Mouse (Mus musculus) lung, adult 2 months (tissue): ENCODE data around the gene Kmt2a. TPM values are rescaled to one million over a fixed set of nuclear protein-coding genes. Genes with fewer than 3 reads are reported as not detected.

Experiments used
- DNase-seq: peaks from one replicate; pipeline ENCODE4 v3.0.0; 2022
- H3K4me1 ChIP-seq: fragments of 200-500 bp; 2 replicates; pipeline ENCODE4 v1.6.1; 2011; ENCODE audit warnings: low read length; ENCODE audit not compliant: control insufficient read depth, insufficient read depth
- H3K4me3 ChIP-seq: fragments of 200-500 bp; replicated peaks from 2 replicates; pipeline ENCODE3; 2011; ENCODE audit warnings: low read depth, mild to moderate bottlenecking, control low read depth, low read length; ENCODE audit errors: extremely low read depth
- CTCF ChIP-seq: fragments of 200-500 bp; IDR thresholded peaks from 2 replicates; pipeline ENCODE4 v1.5.1; 2011; ENCODE audit warnings: mild to moderate bottlenecking, low read length, control low read depth; ENCODE audit not compliant: insufficient read depth
- POLR2A ChIP-seq: fragments of 200-500 bp; IDR thresholded peaks from 2 replicates; pipeline ENCODE4 v1.6.1; 2011; ENCODE audit warnings: low read depth, mild to moderate bottlenecking, control low read depth, low read length, borderline replicate concordance; ENCODE audit errors: extremely low read depth
- WGBS: fragments of 180-500 bp; shearing (Covaris S2); methylation state at CpG from one replicate; pipeline ENCODE4 v1.1.7; 2018; 5-methylcytosine and 5-hydroxymethylcytosine counted together
- polyA plus RNA-seq: library from polyadenylated mRNA; depleted of rRNA; stranded (reverse); fragments of >200 nt; gene quantifications from 2 replicates; pipeline ENCODE4 v1.2.3, GENCODE M21; 2012

Kmt2a gene
- polyA plus RNA-seq, 1 experiment = 22.6 TPM

GRCm38 (mm10) chr9:44804678-44805077, 76.4 kb downstream of the Kmt2a start:
- no peak for TF ChIP-seq CTCF
- WGBS = 91% methylated on average over 10 of the region's 10 CpGs

GRCm38 (mm10) chr9:44802808-44803450, 78.2 kb downstream of the Kmt2a start, which contains the start of gene Ttc36:
Gene Ttc36, minus strand, starts transcription at chr9:44803072.
- 48% methylated on average over 4 of the region's 4 CpGs for WGBS
- peak; percentile 45 for DNase-seq
- peak; percentile 30; the same call in 1 of the 2 replicates for TF ChIP-seq POLR2A
- no peak for TF ChIP-seq CTCF

More at GRCm38 (mm10) chr9:44804678-44805077, 76.4 kb downstream of the Kmt2a start:
- DNase-seq = no peak
- Histone ChIP-seq H3K4me1 (no peaks in the 10 kb centered on the region), H3K4me3 (no peak overlapping the region)

GRCm38 (mm10) chr9:44801669-44802068, 79.4 kb downstream of the Kmt2a start:
- WGBS = 71% methylated on average over 6 of the region's 6 CpGs
- DNase-seq = no peak
- TF ChIP-seq POLR2A (no peak), CTCF (no peak)

More at GRCm38 (mm10) chr9:44802808-44803450, 78.2 kb downstream of the Kmt2a start, which contains the start of gene Ttc36:
- Histone ChIP-seq H3K4me1 (no peaks in the 10 kb centered on the region), H3K4me3 (no peak within 1 kb of the TSS)

GRCm38 (mm10) chr9:44799958-44800324, 81.2 kb downstream of the Kmt2a start:
- Histone ChIP-seq H3K4me1 (no peaks in the 10 kb centered on the region), H3K4me3 (no peak overlapping the region)
- TF ChIP-seq POLR2A (no peak), CTCF (no peak)
- DNase-seq = no peak
- 39% methylated on average over 9 of the region's 9 CpGs for WGBS

More at GRCm38 (mm10) chr9:44801669-44802068, 79.4 kb downstream of the Kmt2a start:
- no peaks in the 10 kb centered on the region for H3K4me1 ChIP-seq
- H3K4me3 ChIP-seq = no peak overlapping the region

- DNase-seq = peak; percentile 83
- Histone ChIP-seq H3K4me3 (peak within 1 kb of the TSS; percentile 73), H3K4me1 (no peaks in the 10 kb centered on the region)
- TF ChIP-seq CTCF (no peak), POLR2A (peak; percentile 49; the same call in 1 of the 2 replicates)
- 1% methylated on average over 75 of the region's 75 CpGs for WGBS
Observed at GRCm38 (mm10) chr9:44799102-44799957, 81.8 kb downstream of the Kmt2a start, which contains the start of gene Tmem25. Gene Tmem25, minus strand, starts transcription at chr9:44799307.

- TF ChIP-seq CTCF = no peak
- TF ChIP-seq POLR2A = no peak
- WGBS = 47% methylated on average over 7 of the region's 7 CpGs
- Histone ChIP-seq H3K4me1 (no peaks in the 10 kb centered on the region), H3K4me3 (no peak overlapping the region)
- DNase-seq = no peak
Observed at GRCm38 (mm10) chr9:44798298-44798697, 82.8 kb downstream of the Kmt2a start.

GRCm38 (mm10) chr9:44792842-44793241, 88.3 kb downstream of the Kmt2a start:
- WGBS = 79% methylated on average over 9 of the region's 9 CpGs
- no peak for DNase-seq
- no peak overlapping the region for H3K4me3 ChIP-seq
- TF ChIP-seq CTCF (no peak), POLR2A (no peak)
- H3K4me1 ChIP-seq = no peaks in the 10 kb centered on the region

- TF ChIP-seq CTCF (peak; percentile 68), POLR2A (peak; percentile 32; the same call in 1 of the 2 replicates)
- DNase-seq = peak; percentile 90
- WGBS = 1% methylated on average over 41 of the region's 41 CpGs
- Histone ChIP-seq H3K4me1 (peaks cover 9% of the 10 kb centered on the region), H3K4me3 (peak overlapping the region; percentile 81)
Observed at GRCm38 (mm10) chr9:44772750-44773651, 108.1 kb downstream of the Kmt2a start.

GRCm38 (mm10) chr9:44772392-44772749, 108.7 kb downstream of the Kmt2a start:
- Histone ChIP-seq H3K4me1 (peaks cover 9% of the 10 kb centered on the region), H3K4me3 (no peak overlapping the region)
- 29% methylated on average over 5 of the region's 5 CpGs for WGBS
- TF ChIP-seq POLR2A (no peak), CTCF (no peak)
- DNase-seq = no peak
